Mouse (Mus musculus): ENCODE results near the gene Ptprn2.

Ptprn2 gene

DNA sequence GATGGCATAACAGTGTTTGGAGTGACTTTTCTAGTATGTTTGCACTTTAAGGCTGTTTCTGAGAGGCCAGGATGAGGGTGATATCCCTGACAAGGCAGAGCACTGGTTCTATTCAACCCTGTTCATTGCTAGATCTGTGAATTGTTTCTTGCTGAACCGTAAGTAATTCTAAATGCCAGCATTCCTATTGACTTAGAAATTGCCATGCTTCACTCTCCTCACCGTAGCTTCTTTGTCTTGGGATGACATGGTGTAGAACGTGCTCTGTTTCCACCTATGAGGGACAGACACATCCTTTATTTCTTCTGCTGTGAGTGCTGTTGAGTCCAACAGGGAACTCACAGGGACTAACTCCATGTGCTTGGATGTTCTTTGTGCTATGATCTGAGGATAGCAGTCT is 416.3 kb downstream of the Ptprn2 start:
- in situ Hi-C loops (cut with MboI; ENCODE audit: low pct_unique_long_range_greater_than_20kb in 1 of 2, low sequenced_read_pairs in 2 of 2, unreplicated experiment in 1 of 2) = no loop called here

DNA sequence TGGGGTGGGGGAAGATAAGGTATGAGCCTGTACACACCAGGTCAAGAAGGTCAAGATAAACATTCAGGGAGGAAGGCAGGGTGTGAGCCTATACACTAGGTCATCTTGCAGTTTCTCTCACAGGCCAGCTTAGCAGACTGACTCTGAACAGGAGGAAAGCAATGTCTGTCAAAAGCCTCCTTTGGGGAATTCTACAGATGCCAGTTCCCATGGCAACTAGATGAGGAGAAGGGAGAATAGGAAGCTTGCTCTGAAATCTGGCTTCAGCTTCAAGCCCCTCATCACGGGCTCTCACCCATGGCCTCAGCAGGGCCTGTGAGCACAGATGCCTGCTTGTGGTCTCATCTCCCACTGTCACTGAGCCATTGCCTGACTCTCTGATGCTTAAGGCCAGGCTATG is 421.9 kb downstream of the Ptprn2 start:
- in situ Hi-C loops (cut with MboI; ENCODE audit: low pct_unique_long_range_greater_than_20kb in 1 of 2, low sequenced_read_pairs in 2 of 2, unreplicated experiment in 1 of 2) = no loop called here

DNA sequence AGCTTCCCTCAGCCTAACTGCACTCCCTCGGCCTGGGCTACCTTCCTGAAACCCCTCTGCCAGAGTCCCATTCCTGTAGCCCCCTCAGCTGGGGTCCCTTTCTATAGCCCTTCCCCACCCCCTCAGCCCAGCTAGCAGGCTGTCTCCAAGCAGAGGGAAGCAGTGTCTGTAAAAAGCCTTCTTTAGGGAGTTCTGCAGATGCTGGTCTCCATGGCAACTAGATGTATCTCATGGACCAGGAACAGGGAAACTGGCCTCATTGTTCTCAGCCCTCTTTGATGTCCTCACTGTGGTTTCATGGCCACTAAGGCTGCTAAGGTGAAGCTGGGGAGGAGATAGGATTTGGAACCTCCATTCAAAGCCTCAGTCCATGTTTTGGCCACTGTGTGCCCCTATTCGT is 423.1 kb downstream of the Ptprn2 start:
- in situ Hi-C loops (cut with MboI; ENCODE audit: low pct_unique_long_range_greater_than_20kb in 1 of 2, low sequenced_read_pairs in 2 of 2, unreplicated experiment in 1 of 2) = no loop called here

DNA sequence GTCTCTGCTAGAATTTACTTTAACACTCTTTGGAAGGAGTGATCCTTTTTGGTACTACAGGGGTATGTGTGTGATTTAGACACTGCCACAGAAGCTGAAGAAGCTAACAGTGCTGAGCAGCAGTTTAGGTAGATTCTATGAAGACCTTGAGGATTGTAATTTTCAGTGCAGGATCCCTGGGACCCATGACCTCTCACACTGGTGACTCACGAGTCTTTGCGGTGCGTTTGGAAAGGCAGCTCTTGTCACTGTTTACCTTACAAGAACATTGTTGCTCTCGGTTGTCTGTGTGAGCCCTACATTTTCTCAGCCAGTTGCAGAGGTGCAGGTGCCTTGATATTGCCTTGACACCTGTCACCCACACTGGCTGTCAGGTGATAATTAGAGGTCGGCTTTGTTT is 431.3 kb downstream of the Ptprn2 start:
- in situ Hi-C loops (cut with MboI; ENCODE audit: low pct_unique_long_range_greater_than_20kb in 1 of 2, low sequenced_read_pairs in 2 of 2, unreplicated experiment in 1 of 2) = no loop called here

DNA sequence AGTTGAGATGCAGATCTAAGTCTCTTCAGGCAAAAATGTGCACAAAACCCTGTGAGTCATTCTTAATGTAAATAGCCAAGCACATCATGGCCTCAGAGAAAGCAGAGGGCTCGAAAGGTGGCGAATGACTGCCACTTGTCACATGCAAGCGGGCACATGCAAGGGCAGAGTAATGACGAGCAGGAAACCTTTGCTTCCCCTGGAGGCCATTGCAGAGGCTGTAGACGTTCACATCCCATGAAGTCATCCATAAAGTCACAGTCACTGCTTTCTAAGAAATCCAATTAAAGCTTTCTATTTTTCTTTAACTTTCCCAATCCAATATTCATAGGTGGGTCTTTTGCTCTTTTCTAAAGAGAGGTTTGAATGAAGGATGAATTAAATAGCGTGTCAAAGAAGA is 433.7 kb downstream of the Ptprn2 start:
- in situ Hi-C loops (cut with MboI; ENCODE audit: low pct_unique_long_range_greater_than_20kb in 1 of 2, low sequenced_read_pairs in 2 of 2, unreplicated experiment in 1 of 2) = no loop called here

DNA sequence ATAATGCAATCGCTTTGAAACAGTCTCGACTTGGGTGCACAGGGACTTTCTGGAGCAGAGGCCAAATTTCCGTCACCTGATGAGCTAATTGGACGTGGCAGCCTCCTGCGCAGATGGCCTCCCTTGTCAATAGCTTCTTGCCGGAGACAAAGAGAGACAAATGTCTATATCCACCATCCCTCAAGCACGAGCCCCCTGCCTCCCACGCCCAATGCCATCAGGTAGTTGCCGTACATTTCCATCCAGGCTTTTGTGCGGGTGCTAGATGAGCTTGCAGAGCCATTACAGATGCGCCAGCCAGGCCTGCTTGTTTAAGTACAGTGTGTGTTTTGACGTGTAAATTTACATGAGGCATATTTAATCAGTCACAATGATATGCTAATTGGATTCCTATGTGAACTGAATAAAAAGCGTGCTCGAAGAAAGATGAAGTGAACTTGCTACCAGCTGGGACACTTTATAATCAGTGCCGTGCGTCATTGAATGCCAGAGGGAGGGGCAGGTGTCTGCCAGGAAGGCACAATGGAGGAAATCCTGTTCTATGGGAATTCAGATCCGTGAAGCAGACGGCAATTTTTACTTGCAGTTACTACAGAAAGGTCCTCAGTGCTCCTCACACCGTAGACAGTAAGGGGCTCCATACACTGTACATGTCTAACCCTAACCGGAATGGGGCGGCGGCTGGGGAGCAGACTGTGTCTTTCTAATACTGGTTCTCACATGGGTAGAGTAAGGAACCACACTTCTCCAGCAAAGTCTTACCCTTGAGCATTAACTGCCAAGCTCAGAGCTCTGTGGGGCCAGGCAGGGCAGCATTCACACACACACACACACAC is 434.4 kb downstream of the Ptprn2 start:
- in situ Hi-C loops (cut with MboI; ENCODE audit: low pct_unique_long_range_greater_than_20kb in 1 of 2, low sequenced_read_pairs in 2 of 2, unreplicated experiment in 1 of 2) = no loop called here

DNA sequence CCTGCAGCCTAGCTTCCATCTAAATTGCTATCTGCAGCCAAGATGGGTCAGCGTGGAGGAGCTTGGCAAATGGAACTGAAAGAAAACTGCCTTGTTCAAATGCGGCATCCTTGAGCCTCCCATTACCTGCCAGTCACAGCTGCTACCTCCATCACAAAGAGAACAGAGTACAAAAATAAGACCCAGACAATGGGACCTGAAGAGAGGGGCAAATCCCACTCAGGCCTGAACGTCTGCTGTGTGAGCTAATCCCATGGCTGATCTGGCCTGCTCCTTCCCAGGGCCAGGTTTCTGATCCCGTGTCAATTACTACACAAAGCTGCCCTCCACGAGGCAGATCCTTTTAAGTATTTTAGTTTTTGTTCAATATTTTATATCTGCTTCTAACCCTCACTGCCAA is 441.6 kb downstream of the Ptprn2 start:
- in situ Hi-C loops (cut with MboI; ENCODE audit: low pct_unique_long_range_greater_than_20kb in 1 of 2, low sequenced_read_pairs in 2 of 2, unreplicated experiment in 1 of 2) = no loop called here

DNA sequence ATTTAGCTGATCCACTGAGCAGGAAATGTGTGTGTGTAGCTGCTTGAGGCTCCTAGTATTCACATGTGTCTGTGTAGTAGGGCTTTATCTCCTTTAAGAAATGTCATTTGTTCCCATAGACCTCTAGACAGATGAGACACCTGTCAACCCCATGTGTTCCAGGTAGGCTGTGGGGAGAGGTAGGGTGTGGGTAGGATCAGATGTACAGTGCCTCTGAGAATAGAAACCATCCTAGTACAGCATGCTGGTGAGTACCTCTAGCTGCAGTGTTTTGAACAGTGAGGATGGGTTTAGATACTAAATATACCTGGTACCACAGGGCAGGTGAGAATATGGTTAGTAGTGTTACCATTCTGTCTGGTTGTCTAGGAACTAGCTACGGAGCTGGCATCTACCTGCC is 442.0 kb downstream of the Ptprn2 start:
- in situ Hi-C loops (cut with MboI; ENCODE audit: low pct_unique_long_range_greater_than_20kb in 1 of 2, low sequenced_read_pairs in 2 of 2, unreplicated experiment in 1 of 2) = no loop called here

DNA sequence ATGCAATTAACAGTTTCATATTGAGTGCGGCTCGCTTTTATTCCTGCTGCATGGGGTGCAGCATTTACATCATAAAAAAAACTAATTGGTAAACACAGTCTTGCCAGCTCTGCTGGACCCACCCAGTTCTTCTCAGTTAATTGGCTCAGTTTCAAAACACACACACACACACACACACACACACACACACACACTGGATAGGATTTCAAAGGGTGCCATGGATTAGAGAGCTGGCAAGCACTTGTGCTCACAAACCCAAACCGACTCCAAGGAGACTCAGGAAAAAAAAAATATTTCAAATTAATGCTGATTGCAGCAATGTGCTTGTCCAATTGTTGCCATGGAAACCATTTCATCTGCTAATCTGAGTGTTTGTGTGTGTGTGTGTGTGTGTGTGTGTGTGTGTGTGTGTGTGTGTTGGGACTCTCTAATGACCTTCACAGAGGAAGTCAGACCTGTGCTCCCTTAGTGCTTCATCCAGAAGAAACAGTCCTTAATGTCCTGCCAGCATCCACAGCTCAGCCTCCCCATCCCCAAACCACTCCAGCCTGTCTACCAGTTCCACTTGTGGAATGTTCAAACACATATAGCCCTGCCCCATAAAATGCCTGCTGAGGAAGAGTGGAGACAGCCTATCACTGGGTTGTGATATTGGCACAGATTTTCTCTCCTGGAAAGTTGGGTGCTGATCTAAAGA is 452.8 kb downstream of the Ptprn2 start:
- in situ Hi-C loops (cut with MboI; ENCODE audit: low pct_unique_long_range_greater_than_20kb in 1 of 2, low sequenced_read_pairs in 2 of 2, unreplicated experiment in 1 of 2) = no loop called here

DNA sequence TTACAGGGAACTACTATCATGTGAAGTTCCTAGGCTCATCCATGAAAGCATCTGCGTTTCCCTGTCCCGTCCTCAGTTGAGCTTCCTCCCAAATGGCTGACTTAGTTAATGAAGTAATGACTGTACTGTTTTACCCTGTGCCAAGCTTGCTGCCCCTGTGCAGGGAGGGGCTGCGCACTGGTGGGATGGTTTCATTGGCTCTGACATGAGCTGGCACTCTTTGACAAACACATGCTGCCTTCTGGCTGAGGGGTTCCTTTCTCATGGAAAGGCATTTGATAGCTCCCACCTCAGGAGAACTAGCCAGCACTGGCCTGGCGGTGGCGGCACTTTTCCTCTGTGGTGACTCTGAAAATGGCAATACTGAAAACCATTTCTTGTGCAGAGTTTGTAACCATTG is 458.4 kb downstream of the Ptprn2 start:
- in situ Hi-C loops (cut with MboI; ENCODE audit: low pct_unique_long_range_greater_than_20kb in 1 of 2, low sequenced_read_pairs in 2 of 2, unreplicated experiment in 1 of 2) = no loop called here

DNA sequence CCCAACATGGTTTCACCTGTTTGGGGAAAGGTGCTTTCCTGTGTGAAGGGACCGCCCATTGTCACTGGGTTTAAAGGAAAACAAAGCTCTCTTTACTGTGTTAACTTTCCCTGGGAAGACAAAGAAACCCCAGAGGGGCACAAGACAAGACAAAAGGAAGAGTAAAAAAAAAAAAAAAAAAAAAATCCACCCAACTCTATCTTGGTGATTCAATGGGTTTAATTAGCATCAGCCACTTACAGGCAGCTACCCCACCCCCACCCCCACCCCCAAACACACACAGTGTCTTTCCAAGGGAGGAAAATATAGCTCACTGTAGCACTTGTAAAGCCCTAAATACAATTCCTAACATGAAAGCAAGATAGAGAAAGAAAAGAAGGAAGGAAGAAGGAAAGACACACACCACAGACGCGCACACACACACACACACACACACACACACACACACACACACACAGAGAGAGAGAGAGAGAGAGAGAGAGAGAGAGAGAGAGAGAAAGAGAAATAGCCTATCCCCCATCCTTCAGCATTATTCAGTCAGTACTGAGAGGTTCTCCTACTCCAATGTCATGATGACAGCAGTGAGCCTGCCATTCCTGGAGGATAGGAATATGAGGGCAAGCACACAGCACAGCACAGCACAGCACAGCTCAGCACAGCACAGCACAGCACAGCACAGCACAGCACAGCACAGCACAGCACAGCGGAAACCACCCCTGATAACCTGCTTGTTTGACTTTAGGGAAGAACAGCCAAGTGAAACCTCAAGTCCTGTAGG is 462.8 kb downstream of the Ptprn2 start:
- in situ Hi-C loops (cut with MboI; ENCODE audit: low pct_unique_long_range_greater_than_20kb in 1 of 2, low sequenced_read_pairs in 2 of 2, unreplicated experiment in 1 of 2) = no loop called here

DNA sequence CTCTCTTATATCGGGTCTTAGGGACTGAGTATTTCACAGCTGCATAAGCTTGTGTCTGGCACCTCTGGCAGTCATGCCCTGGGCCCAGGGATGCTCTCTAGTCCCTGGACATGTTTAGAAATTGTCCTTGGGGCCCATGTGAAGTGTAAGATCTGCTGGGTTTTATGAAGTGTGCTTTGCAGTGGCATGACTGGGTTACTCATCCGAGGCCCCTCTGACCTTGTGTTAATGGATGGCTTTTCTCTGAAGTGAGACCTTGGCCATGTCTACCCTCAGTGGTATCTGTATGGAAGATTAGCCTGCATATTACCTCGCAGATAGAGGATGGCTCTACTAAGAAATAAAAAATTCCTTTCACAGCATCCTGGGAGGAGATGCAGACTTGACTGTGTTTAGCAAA is 464.2 kb downstream of the Ptprn2 start:
- in situ Hi-C loops (cut with MboI; ENCODE audit: low pct_unique_long_range_greater_than_20kb in 1 of 2, low sequenced_read_pairs in 2 of 2, unreplicated experiment in 1 of 2) = no loop called here

DNA sequence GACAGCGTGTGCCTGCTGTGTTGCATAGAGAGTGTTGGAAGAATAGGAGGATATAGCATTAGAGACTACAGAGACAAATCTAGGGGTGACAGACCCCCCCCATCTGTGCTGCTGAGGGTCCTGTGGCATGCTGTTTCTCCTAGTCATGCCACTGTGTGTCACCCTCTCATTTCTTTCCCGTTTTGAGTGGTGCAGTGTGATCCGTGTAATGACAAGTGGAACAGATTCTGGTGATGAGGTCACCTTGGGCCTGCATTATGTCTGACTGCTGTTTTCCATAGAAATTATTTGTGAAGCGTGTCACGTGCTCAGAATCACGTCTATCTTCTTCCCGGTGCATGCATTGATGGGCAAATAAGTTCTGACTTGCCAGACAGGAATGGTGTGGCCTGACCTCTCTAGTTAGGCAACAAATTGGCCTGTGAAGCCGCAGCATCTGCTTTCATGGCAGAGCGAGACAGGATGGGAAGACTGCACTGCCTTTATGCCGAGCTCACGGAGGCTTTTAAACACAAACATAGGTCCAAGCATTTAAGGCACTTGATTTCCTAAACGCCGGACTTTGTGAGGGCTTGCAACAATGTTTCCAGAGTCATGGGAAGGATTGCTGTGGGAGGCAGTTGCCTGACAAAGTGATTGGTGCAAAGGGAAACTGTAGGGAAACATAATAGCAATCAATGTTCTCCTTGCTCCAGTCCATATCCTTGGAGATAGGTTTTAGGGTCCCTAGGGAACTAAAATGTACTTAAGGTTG is 467.1 kb downstream of the Ptprn2 start:
- in situ Hi-C loops (cut with MboI; ENCODE audit: low pct_unique_long_range_greater_than_20kb in 1 of 2, low sequenced_read_pairs in 2 of 2, unreplicated experiment in 1 of 2) = no loop called here

DNA sequence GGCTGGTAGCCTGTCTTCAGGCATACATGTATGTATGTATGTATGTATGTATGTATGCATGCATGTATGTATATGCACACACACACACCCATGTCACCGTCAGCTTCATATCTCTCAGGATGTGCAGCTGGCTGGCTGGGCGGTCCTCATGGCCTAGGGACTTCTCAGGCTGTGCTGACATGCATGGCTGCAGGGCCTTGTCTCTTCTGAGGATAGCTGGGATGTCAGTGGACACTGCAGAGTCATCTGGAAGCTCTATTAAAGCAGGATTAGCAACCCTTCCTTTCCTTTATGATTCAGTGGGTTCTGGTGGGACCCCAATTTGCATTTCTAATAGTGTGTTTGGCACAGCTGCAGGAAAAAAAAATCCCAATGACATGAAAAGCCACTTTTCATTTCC is 473.6 kb downstream of the Ptprn2 start:
- in situ Hi-C loops (cut with MboI; ENCODE audit: low pct_unique_long_range_greater_than_20kb in 1 of 2, low sequenced_read_pairs in 2 of 2, unreplicated experiment in 1 of 2) = no loop called here

DNA sequence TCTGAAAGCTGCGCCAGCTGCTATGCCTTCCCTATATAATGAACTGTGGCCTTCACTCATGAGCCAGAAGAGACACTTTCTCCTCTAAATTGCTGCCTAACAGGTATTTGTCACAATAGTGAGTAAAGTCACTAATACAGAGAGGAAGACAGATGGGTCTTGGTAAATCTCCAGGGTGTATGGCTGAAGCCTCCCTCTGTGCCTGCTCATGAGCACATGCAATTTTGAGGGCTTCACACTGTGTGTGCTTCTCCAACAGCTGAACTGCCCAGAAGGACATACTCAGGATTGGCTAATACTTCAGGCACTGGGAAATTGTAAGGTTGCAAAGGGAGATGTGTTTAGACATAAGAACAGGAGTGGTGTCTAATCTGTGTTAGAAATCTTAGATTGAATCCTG is 478.4 kb downstream of the Ptprn2 start:
- in situ Hi-C loops (cut with MboI; ENCODE audit: low pct_unique_long_range_greater_than_20kb in 1 of 2, low sequenced_read_pairs in 2 of 2, unreplicated experiment in 1 of 2) = no loop called here

DNA sequence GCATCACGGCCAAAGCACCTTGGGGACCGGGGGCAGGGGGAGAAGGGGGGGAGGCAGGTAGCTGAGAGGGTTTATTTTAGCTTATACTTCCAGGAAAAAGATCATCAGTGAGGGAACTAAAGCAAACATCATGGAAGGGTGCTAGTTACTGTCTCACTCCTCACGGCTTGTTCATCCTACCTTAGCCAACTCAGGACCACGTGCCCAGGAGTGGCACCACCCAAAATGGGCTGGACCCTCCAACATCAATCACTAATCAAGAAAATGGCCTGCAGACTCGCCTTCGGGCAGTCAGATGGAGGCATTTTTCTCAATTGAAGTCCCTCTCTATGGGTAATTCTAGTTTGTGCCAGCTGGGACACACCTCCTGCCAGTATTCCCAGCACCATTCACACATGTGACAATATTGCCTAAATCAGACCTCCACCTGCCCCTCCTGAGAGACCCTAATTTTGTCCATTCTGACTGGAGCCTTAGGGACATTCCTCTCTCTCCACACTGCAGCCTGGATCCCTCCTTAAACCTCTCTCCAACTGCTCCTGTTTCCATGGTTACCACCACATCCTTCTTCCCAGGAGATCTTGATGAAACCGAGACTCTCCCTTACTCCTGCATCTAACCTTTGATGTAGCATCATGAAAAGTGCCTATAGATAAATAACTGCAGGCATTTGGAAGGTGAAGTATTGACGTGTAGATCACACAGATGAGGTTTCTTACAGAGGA is 482.9 kb downstream of the Ptprn2 start:
- in situ Hi-C loops (cut with MboI; ENCODE audit: low pct_unique_long_range_greater_than_20kb in 1 of 2, low sequenced_read_pairs in 2 of 2, unreplicated experiment in 1 of 2) = no loop called here

DNA sequence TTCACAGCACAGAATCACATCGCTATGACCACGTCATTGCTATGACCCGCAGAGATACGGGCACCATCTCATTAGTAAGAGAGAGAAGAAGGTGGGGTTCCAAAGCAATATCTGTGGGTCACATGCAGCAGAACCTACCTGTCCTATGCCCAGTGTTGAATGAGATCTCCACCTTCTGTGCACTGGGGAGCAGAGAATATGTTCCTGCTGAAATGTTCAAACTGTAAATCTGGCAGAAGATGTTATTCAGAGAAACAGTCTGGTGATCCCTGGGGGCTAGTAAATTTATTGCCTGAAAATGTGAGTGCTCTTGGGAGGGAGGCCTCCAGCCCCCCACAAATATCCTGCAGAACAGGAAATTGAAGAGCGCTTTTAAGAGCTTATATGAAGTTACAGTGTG is 490.0 kb downstream of the Ptprn2 start:
- in situ Hi-C loops (cut with MboI; ENCODE audit: low pct_unique_long_range_greater_than_20kb in 1 of 2, low sequenced_read_pairs in 2 of 2, unreplicated experiment in 1 of 2) = no loop called here

DNA sequence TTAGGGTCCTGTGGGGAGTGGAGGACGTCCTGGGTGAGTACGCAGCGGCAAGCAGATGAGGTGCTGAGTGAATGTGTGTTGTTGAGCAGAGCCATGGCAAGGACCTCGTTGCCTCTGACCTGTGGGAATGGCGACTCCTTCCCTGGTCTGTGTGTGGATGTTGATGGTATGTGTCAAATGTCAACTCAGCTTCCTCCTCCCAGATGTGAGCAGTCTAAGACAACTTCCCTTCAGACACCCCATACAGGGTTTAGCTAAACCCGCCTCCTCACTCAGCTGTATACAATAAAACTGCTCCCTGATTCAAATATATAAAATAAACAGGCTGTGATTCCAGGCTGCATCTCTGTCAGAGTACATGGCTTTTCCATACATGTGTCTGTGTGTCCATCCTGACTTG is 491.5 kb downstream of the Ptprn2 start:
- in situ Hi-C loops (cut with MboI; ENCODE audit: low pct_unique_long_range_greater_than_20kb in 1 of 2, low sequenced_read_pairs in 2 of 2, unreplicated experiment in 1 of 2) = no loop called here
